Mouse (Mus musculus) Patski (cell line): ENCODE measurements around the gene Glis2. TPM values are rescaled to one million over a fixed set of nuclear protein-coding genes. Genes with fewer than 3 reads are reported as not detected.

Source experiments
- ATAC-seq: fragments of 100-300 bp; one replicate; pipeline ENCODE4 v1.8.0; 2021
- CTCF ChIA-PET: fragments of 350-600 bp; sonication (Branson Sonifier 250); formaldehyde crosslinking; loops from one replicate; lab custom pipeline; 2022; ENCODE audit warnings: inconsistent platforms; lab: Charles Lee
- POLR2A ChIA-PET: fragments of 350-600 bp; sonication (Branson Sonifier 250); formaldehyde crosslinking; loops from one replicate; lab custom pipeline; 2022; ENCODE audit warnings: antibody characterized with exemption, inconsistent platforms; lab: Charles Lee
- DNase-seq: peaks from one replicate; pipeline ENCODE4 v3.0.0-alpha.2; 2011; ENCODE audit warnings: low read depth, low spot score
- H3K27me3 ChIP-seq: fragments of 371-371 bp; one replicate; pipeline ENCODE4 v1.5.1; 2021
- CTCF ChIP-seq: fragments of 100-300 bp; IDR thresholded peaks from one replicate; pipeline ENCODE4 v1.5.1; 2021
- in situ Hi-C: fragments of 300-500 bp; cut with MboI; formaldehyde crosslinking; loops from 3 replicates; pipeline ENCODE4 v1.11.1; 2018; ENCODE audit warnings: low pct_unique_long_range_greater_than_20kb, mixed read lengths
- polyA plus RNA-seq: library from polyadenylated mRNA; unstranded; gene quantifications from one replicate; pipeline ENCODE4 v1.2.3, GENCODE M21; 2021

Gene Glis2
- polyA plus RNA-seq, 1 experiment from 2014 or later = 87.1 TPM

DNA sequence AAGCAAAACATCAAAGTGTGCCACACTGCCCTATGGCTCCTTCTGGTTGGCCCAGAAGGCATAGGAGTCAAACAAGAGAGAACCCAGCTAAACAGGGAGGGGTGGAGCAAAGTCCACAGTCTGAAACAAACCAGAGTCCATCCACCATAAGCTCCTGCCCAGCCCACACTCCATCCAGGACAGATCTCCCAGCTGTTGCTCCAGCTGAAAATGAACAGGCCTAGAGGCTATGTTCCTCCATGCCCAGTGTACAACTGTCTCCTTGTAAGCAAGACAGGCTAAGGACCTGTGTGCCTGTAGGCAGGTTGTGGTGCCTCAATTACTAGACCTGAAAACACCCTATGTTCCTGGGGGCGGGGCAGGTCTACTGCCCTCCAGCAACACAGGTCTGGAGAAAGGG, 37.4 kb upstream of the Glis2 start:
- no peak for ATAC-seq
- no peak for TF ChIP-seq CTCF

DNA sequence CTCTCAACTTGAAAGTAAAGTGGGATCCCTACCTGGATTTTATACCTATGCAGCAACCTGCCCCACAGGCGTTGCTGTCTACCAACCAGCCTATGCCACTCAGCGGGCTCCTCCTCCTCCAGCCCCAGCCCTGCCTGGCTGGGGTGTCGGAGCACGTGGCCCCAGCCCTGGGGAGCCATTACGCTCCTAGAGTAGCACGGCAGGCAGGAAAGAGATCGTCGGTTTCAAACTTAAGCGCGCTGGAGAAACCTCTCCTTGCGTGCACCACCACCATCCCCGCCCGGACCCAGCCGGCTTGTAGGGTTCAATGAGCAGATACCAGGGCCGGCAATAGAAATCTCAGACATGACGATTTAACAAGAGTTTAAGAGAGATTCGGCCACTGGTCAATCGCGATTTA, 36.6 kb upstream of the Glis2 start:
- peak; percentile 42 for ATAC-seq
- TF ChIP-seq CTCF = no peak
- POLR2A ChIA-PET = interaction anchor here (0.7 to 1.2 kb wide), 2 partner anchors 10 to 50 kb away, joined by 3 read pairs; no protein-coding TSS in a partner anchor
- H3K27me3 ChIP-seq = no peaks in the 10 kb centered on the region
- CTCF ChIA-PET = interaction anchor here (0.8 to 5.3 kb wide), 6 partner anchors 9 to 88 kb away, joined by 3 to 30 read pairs (median 4); no protein-coding TSS in a partner anchor
- in situ Hi-C loops = no loop called here
- DNase-seq = peak; percentile 6

More for the DNA sequence above, 37.4 kb upstream of the Glis2 start:
- H3K27me3 ChIP-seq = no peaks in the 10 kb centered on the region
- in situ Hi-C loops = no loop called here
- CTCF ChIA-PET = interaction anchor here (1.1 to 5.3 kb wide), 4 partner anchors 36 to 241 kb away, joined by 3 to 30 read pairs (median 6); no protein-coding TSS in a partner anchor
- POLR2A ChIA-PET = interaction anchor here (0.7 kb wide), 1 partner anchor 208 kb away, joined by 3 read pairs; no protein-coding TSS in a partner anchor
- DNase-seq = no peak

DNA sequence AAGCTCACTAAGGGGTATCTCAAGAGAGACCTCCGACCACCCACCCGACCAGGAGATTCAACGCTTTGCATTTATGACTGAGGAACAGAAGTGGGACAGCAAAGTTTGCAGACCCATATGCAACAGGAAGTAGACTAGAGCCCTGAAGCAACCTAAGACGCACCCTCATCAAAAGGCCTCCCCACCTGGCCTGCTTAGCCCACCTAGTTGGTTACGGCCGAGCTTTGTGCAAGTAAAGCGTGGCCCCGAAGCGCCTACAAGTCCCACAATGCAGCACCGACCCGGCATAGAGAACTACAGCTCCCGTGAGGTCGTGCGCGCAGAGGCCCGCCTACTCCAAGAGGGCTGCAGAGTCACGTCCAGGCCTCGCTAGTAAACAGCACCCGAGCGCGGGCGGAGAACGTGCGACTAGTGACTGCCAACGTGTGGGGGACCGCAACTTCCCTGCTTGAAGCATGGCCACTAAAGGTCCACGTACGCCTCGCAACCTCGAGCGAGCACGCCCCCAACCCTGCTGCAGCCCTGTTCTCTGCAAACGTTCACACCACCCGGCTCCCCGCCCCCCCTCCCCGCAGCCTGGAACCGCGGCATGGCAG, 36.0 kb upstream of the Glis2 start:
- POLR2A ChIA-PET = interaction anchor here (0.7 to 1.2 kb wide), 2 partner anchors 9 to 50 kb away, joined by 3 read pairs; no protein-coding TSS in a partner anchor
- DNase-seq = peak; percentile 28
- no peak for TF ChIP-seq CTCF
- in situ Hi-C loops = no loop called here
- CTCF ChIA-PET = interaction anchor here (0.8 to 5.3 kb wide), 5 partner anchors 9 to 88 kb away, joined by 3 to 30 read pairs (median 5); no protein-coding TSS in a partner anchor
- no peaks in the 10 kb centered on the region for H3K27me3 ChIP-seq
- peak; percentile 82 for ATAC-seq

DNA sequence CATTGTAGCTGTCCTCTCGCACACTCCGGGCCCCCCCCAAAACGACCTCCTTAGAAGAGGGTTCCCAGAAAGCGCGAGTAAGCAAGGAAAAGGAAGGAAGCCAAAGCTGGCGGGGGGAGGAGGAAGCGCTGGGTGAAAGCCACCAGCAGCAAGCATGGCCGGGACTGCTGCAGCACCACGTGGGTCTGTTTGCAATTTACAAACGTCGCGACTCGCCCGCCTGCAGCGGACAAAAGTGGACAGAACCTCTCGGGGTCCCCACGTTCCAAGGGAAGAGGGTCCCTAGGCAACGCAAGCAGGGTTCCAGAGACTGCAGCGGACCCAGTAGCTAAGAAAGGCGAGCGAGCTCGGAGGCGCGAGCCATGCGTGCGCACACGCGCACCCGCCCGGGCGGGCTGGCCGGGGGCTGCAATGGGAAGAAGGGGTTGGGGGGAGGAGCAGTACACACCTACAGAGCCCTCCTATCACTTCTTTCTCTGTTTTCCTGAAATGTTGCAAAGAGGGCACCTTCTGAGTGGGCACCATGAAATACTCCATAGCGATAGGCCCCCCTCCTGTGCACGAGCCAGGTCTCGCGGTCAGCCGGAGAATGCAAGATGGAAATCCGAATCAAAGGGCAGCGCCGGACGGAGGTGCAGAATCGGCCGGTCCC, 35.4 kb upstream of the Glis2 start:
- TF ChIP-seq CTCF = no peak
- ChIA-PET POLR2A (interaction anchor here (0.6 to 1.2 kb wide), 9 partner anchors 10 to 180 kb away, joined by 3 to 7 read pairs (median 3); no protein-coding TSS in a partner anchor), CTCF (interaction anchor here (1.0 to 5.3 kb wide), 10 partner anchors 9 to 244 kb away, joined by 3 to 30 read pairs (median 4); no protein-coding TSS in a partner anchor)
- in situ Hi-C loops = no loop called here
- DNase-seq = peak; percentile 7
- peak; percentile 19 for ATAC-seq
- no peaks in the 10 kb centered on the region for H3K27me3 ChIP-seq

DNA sequence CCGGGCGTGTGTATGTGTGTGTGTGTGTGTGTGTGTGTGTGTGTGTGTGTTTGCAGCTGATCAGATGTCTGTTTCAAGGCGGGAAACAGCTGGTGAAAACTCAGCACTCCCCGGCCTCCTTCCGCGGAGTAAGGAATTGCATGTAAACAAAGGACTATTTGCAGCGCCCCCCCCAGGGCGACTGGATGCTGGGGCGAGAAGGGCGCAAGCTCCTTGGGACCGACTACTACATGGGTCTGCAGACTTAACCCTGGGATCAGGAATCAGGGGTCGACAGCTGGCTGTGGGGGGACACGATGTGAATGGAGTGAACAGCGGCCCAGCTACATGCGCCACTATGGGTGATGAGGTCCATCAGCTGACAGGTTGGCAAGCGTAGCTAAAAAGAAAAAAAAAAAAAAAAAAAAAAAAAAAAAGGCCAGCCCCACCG, 34.8 kb upstream of the Glis2 start, which contains the start of gene Tfap4:
Tfap4 (minus strand) TSS at position 140 of the 430 bp plus-strand sequence.
- ChIA-PET CTCF (interaction anchor here (1.0 to 1.7 kb wide), 7 partner anchors 10 to 245 kb away, joined by 3 to 8 read pairs (median 4); no protein-coding TSS in a partner anchor), POLR2A (interaction anchor here (0.6 to 1.1 kb wide), 8 partner anchors 10 to 180 kb away, joined by 3 to 7 read pairs (median 3); no protein-coding TSS in a partner anchor)
- ATAC-seq = no peak

DNA sequence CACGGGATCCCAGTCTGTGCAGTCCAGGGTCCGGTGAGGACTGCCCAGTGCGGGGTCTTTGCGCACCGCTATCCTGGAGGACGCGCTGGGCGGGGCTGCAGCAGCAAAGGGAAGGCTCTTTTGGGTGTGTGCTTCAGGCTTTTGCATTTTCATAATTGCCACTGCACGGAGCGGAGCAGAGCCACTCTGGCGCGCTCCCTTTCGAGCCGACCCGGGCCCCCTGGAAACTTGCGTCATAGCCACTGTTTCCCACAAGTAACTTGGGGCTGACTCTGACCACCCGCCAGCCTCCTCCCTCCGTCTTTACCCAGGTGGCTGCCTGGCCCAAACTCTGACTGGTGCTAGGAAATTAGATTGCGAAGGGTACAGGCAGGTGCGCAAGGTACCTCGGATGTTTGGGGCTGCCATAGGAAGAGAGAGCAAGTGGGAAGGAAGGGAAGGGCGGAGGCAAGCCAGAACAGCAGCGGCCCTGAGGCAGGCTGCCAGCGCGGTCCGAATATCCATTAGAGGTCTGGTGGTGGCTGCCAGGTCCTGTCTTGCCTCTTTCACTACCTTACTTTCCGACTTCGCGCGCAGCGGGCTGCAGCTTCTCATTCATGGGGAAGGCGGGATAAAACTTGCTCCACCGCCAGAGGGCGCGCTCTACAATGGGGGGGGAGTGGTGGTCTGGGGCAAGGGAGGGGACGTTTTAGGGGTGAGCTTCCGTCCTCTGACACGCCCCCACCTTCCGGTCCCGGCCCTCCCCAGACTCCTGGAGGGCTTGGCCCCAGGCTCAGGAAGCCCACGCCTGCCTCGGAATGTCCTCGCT, 34.2 kb upstream of the Glis2 start:
- ATAC-seq (peak; percentile 5), DNase-seq (peak; percentile 22)
- POLR2A ChIA-PET = interaction anchor here (0.6 to 1.1 kb wide), 8 partner anchors 9 to 181 kb away, joined by 3 to 7 read pairs (median 3); no protein-coding TSS in a partner anchor
- in situ Hi-C loops = loop anchor here (5.0 kb wide), 1 partner anchor 107 kb away; no protein-coding TSS in a partner anchor
- no peak for TF ChIP-seq CTCF
- CTCF ChIA-PET = interaction anchor here (1.0 to 1.7 kb wide), 9 partner anchors 9 to 245 kb away, joined by 3 to 8 read pairs (median 4); no protein-coding TSS in a partner anchor
- H3K27me3 ChIP-seq = no peaks in the 10 kb centered on the region

More for the DNA sequence above, 34.8 kb upstream of the Glis2 start, which contains the start of gene Tfap4:
- H3K27me3 ChIP-seq = no peaks in the 10 kb centered on the region
- no peak for TF ChIP-seq CTCF
- DNase-seq = peak; percentile 64
- in situ Hi-C loops = loop anchor here (5.0 kb wide), 1 partner anchor 108 kb away; no protein-coding TSS in a partner anchor

DNA sequence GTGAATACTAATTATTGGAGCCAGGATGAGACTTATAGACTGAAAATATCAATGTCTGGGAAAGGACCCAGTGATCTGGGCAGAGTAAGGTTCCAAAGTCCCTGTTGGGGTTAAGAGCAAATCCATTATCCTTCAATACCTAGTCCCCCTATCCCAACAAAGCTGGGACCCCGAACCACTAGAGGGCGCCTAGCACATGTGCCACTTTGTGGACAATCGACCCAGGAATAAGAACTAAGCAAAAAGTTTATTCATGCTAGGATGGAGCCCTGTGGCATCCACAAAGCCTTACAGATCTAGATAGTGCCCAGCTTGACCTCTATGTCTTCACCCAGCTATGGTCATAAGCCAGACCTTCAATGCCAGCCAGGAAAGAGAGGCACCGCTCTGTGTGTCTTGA, 26.6 kb upstream of the Glis2 start:
- H3K27me3 ChIP-seq = no peaks in the 10 kb centered on the region
- ATAC-seq (peak; percentile 57), DNase-seq (no peak)
- TF ChIP-seq CTCF = no peak
- CTCF ChIA-PET = interaction anchor here (1.2 to 9.3 kb wide), 9 partner anchors 9 to 99 kb away, joined by 5 to 94 read pairs (median 8); no protein-coding TSS in a partner anchor
- in situ Hi-C loops = loop anchor here (5.0 kb wide), 1 partner anchor 44 kb away; no protein-coding TSS in a partner anchor
- POLR2A ChIA-PET = interaction anchor here (0.8 to 0.9 kb wide), 2 partner anchors 10 to 40 kb away, joined by 3 read pairs; no protein-coding TSS in a partner anchor

DNA sequence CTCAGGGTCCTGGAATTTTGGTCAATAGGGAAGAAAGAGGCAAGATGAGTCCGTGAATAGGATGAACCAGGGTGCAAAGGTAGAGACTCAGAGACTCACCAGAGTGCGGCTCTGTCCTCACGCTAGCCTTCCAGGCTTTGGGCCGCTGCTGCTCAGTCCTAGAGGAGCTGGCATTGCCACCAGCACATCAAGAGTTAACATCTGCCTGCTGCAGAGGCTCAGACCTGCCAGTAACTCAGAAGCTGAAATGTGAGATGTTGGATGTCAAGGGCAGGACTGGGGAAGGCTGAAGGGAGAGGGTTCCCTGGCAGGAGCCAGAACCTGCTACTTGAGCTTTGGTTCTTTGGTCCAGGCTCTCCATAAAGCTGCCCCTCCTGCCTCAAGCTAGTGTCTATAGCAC, 23.8 kb upstream of the Glis2 start:
- in situ Hi-C loops = no loop called here
- DNase-seq (no peak), ATAC-seq (no peak)

DNA sequence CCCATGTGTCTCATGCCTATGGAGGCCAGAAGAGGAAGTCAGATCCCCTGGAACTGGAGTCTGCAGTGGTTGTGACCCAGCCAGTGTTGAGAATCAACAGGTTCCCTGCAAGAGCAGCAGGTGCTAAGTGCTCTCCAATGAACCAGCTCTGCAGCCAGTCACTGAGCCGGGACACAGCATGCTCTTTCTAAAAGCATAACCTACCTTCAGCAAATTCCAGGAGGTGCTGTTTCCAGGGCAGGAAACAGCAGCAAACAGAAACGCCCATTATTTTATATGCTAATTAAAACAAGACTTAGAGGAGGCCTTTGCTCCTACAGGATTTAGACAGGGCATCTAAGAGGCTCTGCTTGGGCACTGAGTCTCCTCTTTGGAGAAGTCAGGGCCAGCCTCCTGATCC, 18.5 kb upstream of the Glis2 start:
- ChIA-PET CTCF (interaction anchor here (1.4 to 6.3 kb wide), 4 partner anchors 8 to 36 kb away, joined by 3 to 39 read pairs (median 8); no protein-coding TSS in a partner anchor), POLR2A (no interaction called here)
- in situ Hi-C loops = no loop called here
- ATAC-seq = no peak
- DNase-seq = no peak
- TF ChIP-seq CTCF = no peak
- no peaks in the 10 kb centered on the region for H3K27me3 ChIP-seq

More for the DNA sequence above, 23.8 kb upstream of the Glis2 start:
- CTCF ChIA-PET = interaction anchor here (9.3 kb wide), 1 partner anchor 37 kb away, joined by 94 read pairs; no protein-coding TSS in a partner anchor
- POLR2A ChIA-PET = interaction anchor here (1.4 kb wide), 1 partner anchor 47 kb away, joined by 4 read pairs; no protein-coding TSS in a partner anchor
- no peaks in the 10 kb centered on the region for H3K27me3 ChIP-seq
- TF ChIP-seq CTCF = no peak
